Comparison of ENCODE assay signal across 11 mouse cellular contexts in the genomic region with DNA sequence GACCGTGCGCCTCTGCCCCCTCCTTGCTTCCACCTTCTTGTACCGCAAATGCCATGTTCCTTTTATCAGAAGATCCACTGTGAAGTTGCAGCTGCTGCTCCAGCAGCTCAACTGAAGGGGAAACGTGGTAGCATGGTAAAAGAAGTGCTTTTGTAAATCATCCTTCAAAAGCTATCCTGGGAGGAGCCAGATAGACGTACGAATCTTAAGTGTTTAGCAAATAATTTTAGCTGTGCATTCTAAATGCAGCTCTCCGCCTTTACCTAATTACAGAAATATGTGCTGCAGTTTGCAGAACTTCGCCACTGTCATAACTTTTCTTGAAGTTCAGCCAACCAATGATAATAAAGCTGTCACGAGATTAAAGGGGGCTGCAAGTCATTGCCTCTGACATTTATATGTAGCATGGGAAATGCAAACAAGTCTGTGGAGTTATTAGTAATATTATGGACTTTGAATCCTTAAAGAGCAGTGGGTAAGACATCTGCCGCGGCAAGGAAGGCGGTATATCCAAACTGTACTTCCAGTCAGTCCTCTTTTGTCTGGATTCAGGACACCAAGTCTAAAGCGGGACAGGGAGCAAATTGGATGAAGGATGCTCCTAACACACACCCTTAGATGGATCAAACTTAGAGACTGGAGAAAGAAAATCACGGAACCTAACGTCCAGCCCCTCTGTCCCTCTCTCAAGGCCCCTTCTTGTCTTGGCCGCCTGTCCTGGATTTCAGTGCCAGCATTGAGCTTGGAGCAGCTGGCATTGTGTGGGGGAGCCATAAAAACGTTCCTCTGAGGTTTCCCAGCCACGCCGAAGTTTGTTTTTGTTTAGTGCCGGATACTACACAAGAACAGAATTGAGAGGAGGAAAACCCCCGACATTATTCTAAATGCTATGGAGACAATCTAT.
DNase-seq lines count a peak whose midpoint lies in the region; ATAC-seq and TF ChIP-seq lines count a peak whose summit lies in the region.
"Had no signal": no experiment of that assay in that cellular context is flagged by ENCODE, and none has a peak within 500 bp of the region (broad histone marks: within the 10 kb centered on the region; RNA-seq: fewer than 3 reads in every experiment).

No protein-coding gene starts in this region.

- H3K27me3 ChIP-seq in forebrain, embryonic 14.5 days (replicated peaks; ENCODE audit: control insufficient read depth, insufficient read depth, low read length): 0 out of 2 replicates have a peak, but pooled peaks cover 4% of the 10 kb centered on the region
- H3K27me3 ChIP-seq in forebrain, embryonic 11.5 days (ENCODE audit: control insufficient read depth, insufficient read depth, low read length): peaks cover 3% of the 10 kb centered on the region; the same call in 1 of the 2 replicates
- no peaks in the 10 kb centered on the region for H3K27me3 ChIP-seq in kidney, adult 2 months (replicated peaks; ENCODE audit: control insufficient read depth, insufficient read depth, low read length)
- H3K27me3 ChIP-seq in embryonic facial prominence, embryonic 15.5 days: no peaks in the 10 kb centered on the region
- no peaks in the 10 kb centered on the region for H3K27me3 ChIP-seq in limb, embryonic 15.5 days
- H3K27me3 ChIP-seq: embryonic facial prominence, embryonic 13.5 days had no signal

- no peak overlapping the region for H3K27ac ChIP-seq in forebrain, embryonic 14.5 days (ENCODE audit: low read depth, low read length)
- no peak overlapping the region for H3K27ac ChIP-seq in forebrain, embryonic 11.5 days (ENCODE audit: low read depth, low read length)
- H3K27ac ChIP-seq in kidney, adult 2 months (ENCODE audit: insufficient read depth, low read depth, low read length): no peak overlapping the region
- H3K27ac ChIP-seq in embryonic facial prominence, embryonic 15.5 days (replicated peaks): no peak overlapping the region
- H3K27ac ChIP-seq in limb, embryonic 15.5 days: no peak overlapping the region
- H3K27ac ChIP-seq: embryonic facial prominence, embryonic 13.5 days had no signal

- peaks cover 5% of the 10 kb centered on the region; the same call in 1 of the 2 replicates for H3K4me1 ChIP-seq in forebrain, embryonic 14.5 days (ENCODE audit: control insufficient read depth, insufficient read depth, low read length)
- H3K4me1 ChIP-seq in forebrain, embryonic 11.5 days (replicated peaks; ENCODE audit: control insufficient read depth, insufficient read depth, low read length): no peaks in the 10 kb centered on the region
- no peaks in the 10 kb centered on the region for H3K4me1 ChIP-seq in kidney, adult 2 months (ENCODE audit: control insufficient read depth, insufficient read depth, low read length)
- H3K4me1 ChIP-seq in embryonic facial prominence, embryonic 15.5 days: peaks cover 10% of the 10 kb centered on the region; the same call in 1 of the 2 replicates
- peaks cover 10% of the 10 kb centered on the region for H3K4me1 ChIP-seq in limb, embryonic 15.5 days
- H3K4me1 ChIP-seq: embryonic facial prominence, embryonic 13.5 days had no signal

- H3K9me3 ChIP-seq in forebrain, embryonic 14.5 days (replicated peaks; ENCODE audit: control insufficient read depth, low read length): no peaks in the 10 kb centered on the region
- H3K9me3 ChIP-seq in forebrain, embryonic 11.5 days (ENCODE audit: control insufficient read depth, low read length): no peaks in the 10 kb centered on the region
- no peaks in the 10 kb centered on the region for H3K9me3 ChIP-seq in embryonic facial prominence, embryonic 15.5 days (replicated peaks)
- no peaks in the 10 kb centered on the region for H3K9me3 ChIP-seq in limb, embryonic 15.5 days
- H3K9me3 ChIP-seq: embryonic facial prominence, embryonic 13.5 days had no signal

- 64% methylated on average over 21 of the region's 21 CpGs for WGBS in forebrain, embryonic 14.5 days
- 76% methylated on average over 21 of the region's 21 CpGs for WGBS in forebrain, embryonic 11.5 days
- 26% methylated on average over 21 of the region's 21 CpGs for WGBS in kidney, adult 2 months
- 47% methylated on average over 21 of the region's 21 CpGs for WGBS in embryonic facial prominence, embryonic 15.5 days
- 27% methylated on average over 21 of the region's 21 CpGs for WGBS in limb, embryonic 15.5 days

- no peak overlapping the region for H3K9ac ChIP-seq in forebrain, embryonic 14.5 days (ENCODE audit: low read length)
- H3K9ac ChIP-seq in forebrain, embryonic 11.5 days (ENCODE audit: low read length): no peak overlapping the region
- H3K9ac ChIP-seq in embryonic facial prominence, embryonic 15.5 days: no peak overlapping the region
- no peak overlapping the region for H3K9ac ChIP-seq in limb, embryonic 15.5 days
- H3K9ac ChIP-seq: embryonic facial prominence, embryonic 13.5 days had no signal

- no peak for ATAC-seq in forebrain, embryonic 14.5 days
- ATAC-seq in forebrain, embryonic 11.5 days (replicated peaks; ENCODE audit: low FRiP score): no peak
- no peak for ATAC-seq in embryonic facial prominence, embryonic 15.5 days (ENCODE audit: insufficient number of reproducible peaks, low FRiP score, low TSS enrichment, low read depth)
- no peak for ATAC-seq in limb, embryonic 15.5 days (ENCODE audit: insufficient number of reproducible peaks, low FRiP score, low TSS enrichment, low read depth)

- H3K4me3 ChIP-seq in forebrain, embryonic 14.5 days (ENCODE audit: low read depth, low read length): no peak overlapping the region
- H3K4me3 ChIP-seq in forebrain, embryonic 11.5 days (ENCODE audit: low read depth, low read length): no peak overlapping the region
- no peak overlapping the region for H3K4me3 ChIP-seq in kidney, adult 2 months (ENCODE audit: insufficient read depth, low read depth, low read length)
- H3K4me3 ChIP-seq in embryonic facial prominence, embryonic 15.5 days (replicated peaks): no peak overlapping the region; the same call in 1 of the 2 replicates
- peak overlapping the region; percentile 10 for H3K4me3 ChIP-seq in limb, embryonic 15.5 days
- H3K4me3 ChIP-seq: embryonic facial prominence, embryonic 13.5 days had no signal

- no peak for TF ChIP-seq CTCF in kidney, adult 2 months (conservative IDR thresholded peaks at IDR 0.05; ENCODE audit: insufficient read depth, insufficient read length, low read depth, low read length)

- H3K36me3 ChIP-seq in forebrain, embryonic 14.5 days (ENCODE audit: control insufficient read depth, insufficient read depth, low read length): no peaks in the 10 kb centered on the region
- H3K36me3 ChIP-seq in forebrain, embryonic 11.5 days (ENCODE audit: control insufficient read depth, insufficient read depth, low read length): no peaks in the 10 kb centered on the region
- H3K36me3 ChIP-seq in kidney, adult 2 months (ENCODE audit: control insufficient read depth, insufficient read depth, low read length): no peaks in the 10 kb centered on the region
- H3K36me3 ChIP-seq in embryonic facial prominence, embryonic 15.5 days: no peaks in the 10 kb centered on the region
- no peaks in the 10 kb centered on the region for H3K36me3 ChIP-seq in limb, embryonic 15.5 days
- H3K36me3 ChIP-seq: embryonic facial prominence, embryonic 13.5 days had no signal

- H3K4me2 ChIP-seq in forebrain, embryonic 14.5 days (ENCODE audit: low read length): no peak overlapping the region
- H3K4me2 ChIP-seq in forebrain, embryonic 11.5 days (ENCODE audit: low read depth, low read length, severe bottlenecking): no peak overlapping the region
- peak overlapping the region; percentile 19; the same call in 1 of the 2 replicates for H3K4me2 ChIP-seq in embryonic facial prominence, embryonic 15.5 days (replicated peaks)
- H3K4me2 ChIP-seq in limb, embryonic 15.5 days: peak overlapping the region; percentile 36
- H3K4me2 ChIP-seq: embryonic facial prominence, embryonic 13.5 days; heart, embryonic 11.5 days had no signal

- peak; percentile 24 for DNase-seq in forebrain, embryonic 14.5 days (ENCODE audit: low spot score)
- DNase-seq in forebrain, embryonic 11.5 days (ENCODE audit: low spot score): no peak
- DNase-seq in kidney, postnatal 14 days: peak; percentile 12
- DNase-seq in kidney, adult 2 months: no peak
- DNase-seq in adrenal gland, postnatal 36 days: no peak
- no peak for DNase-seq in layer of hippocampus, adult 18-20 months (ENCODE audit: low spot score in 2 of 2)
- DNase-seq: right cerebral cortex, adult 18-20 months had no signal

- no peak for TF ChIP-seq POLR2A in kidney, adult 2 months (IDR thresholded peaks at IDR 0.05; ENCODE audit: low read depth, low read length)

Comparison
In these comparisons a context has a peak if more than half of its experiments do, and no peak if none do; other contexts are left out.
1. DNase-seq: peak in forebrain, embryonic 14.5 days (single experiment) and kidney, postnatal 14 days (single experiment); none in forebrain, embryonic 11.5 days (single experiment), kidney, adult 2 months (single experiment), adrenal gland, postnatal 36 days (0 of 2) and layer of hippocampus, adult 18-20 months (0 of 2).
2. H3K4me2 ChIP-seq: peak in embryonic facial prominence, embryonic 15.5 days (single experiment) and limb, embryonic 15.5 days (single experiment); none in forebrain, embryonic 14.5 days (single experiment) and forebrain, embryonic 11.5 days (single experiment).